Mouse (Mus musculus) embryonic facial prominence, embryonic 15.5 days (tissue): Measurements from ENCODE around the gene Gm47841. TPM values are rescaled to one million over a fixed set of nuclear protein-coding genes. Genes with fewer than 3 reads are reported as not detected.
A peak's percentile ranks its signal among the peaks of the same experiment; 100 is the strongest.

Experiments
- ATAC-seq: fragments of 200-750 bp; cut with Nextera tagmentation; 2 replicates; pipeline ENCODE4 v1.8.0; 2017; ENCODE audit warnings: low read depth, moderate TSS enrichment; ENCODE audit not compliant: insufficient number of reproducible peaks, low FRiP score, low TSS enrichment
- H3K27ac ChIP-seq: fragments of 300-500 bp; sonication (generic); replicated peaks from 2 replicates; pipeline ENCODE4 v1.5.1; 2015; ENCODE audit warnings: mild to moderate bottlenecking, inconsistent platforms
- H3K27me3 ChIP-seq: fragments of 300-500 bp; sonication (generic); 2 replicates; pipeline ENCODE4 v1.6.1; 2015; ENCODE audit warnings: inconsistent platforms
- H3K36me3 ChIP-seq: fragments of 300-500 bp; sonication (generic); 2 replicates; pipeline ENCODE4 v1.6.1; 2015; ENCODE audit warnings: mild to moderate bottlenecking, inconsistent platforms
- H3K4me1 ChIP-seq: fragments of 300-500 bp; sonication (generic); 2 replicates; pipeline ENCODE4 v1.6.1; 2015; ENCODE audit warnings: inconsistent platforms
- H3K4me2 ChIP-seq: fragments of 300-500 bp; sonication (generic); replicated peaks from 2 replicates; pipeline ENCODE4 v1.6.1; 2015; ENCODE audit warnings: mild to moderate bottlenecking, inconsistent platforms
- H3K4me3 ChIP-seq: fragments of 300-500 bp; sonication (generic); replicated peaks from 2 replicates; pipeline ENCODE4 v1.5.1; 2015; ENCODE audit warnings: mild to moderate bottlenecking, inconsistent platforms
- H3K9ac ChIP-seq: fragments of 300-500 bp; sonication (generic); 2 replicates; pipeline ENCODE4 v1.6.1; 2015; ENCODE audit warnings: inconsistent platforms
- H3K9me3 ChIP-seq: fragments of 300-500 bp; sonication (generic); replicated peaks from 2 replicates; pipeline ENCODE4 v1.6.1; 2016; ENCODE audit warnings: inconsistent platforms
- WGBS: fragments of 180-500 bp; shearing (Covaris S2); methylation state at CpG from one replicate; pipeline ENCODE4 v1.1.7; 2015; 5-methylcytosine and 5-hydroxymethylcytosine counted together
- polyA plus RNA-seq: library from polyadenylated mRNA; unstranded; fragments of >200 nt; fragmentation: Nextera tagmentation; extraction: Ambion mirVana; gene quantifications from 2 replicates; pipeline ENCODE4 v1.2.1, GENCODE M21; 2015

Gm47841 gene
- polyA plus RNA-seq, 1 experiment from 2014 or later: not detected

GRCm38 (mm10) chr15:101054541-101054940 lies 7.3 kb upstream of the Gm47841 start:
- Histone ChIP-seq H3K4me2 (no peak overlapping the region), H3K4me1 (peaks cover 21% of the 10 kb centered on the region), H3K4me3 (no peak overlapping the region), H3K9ac (no peak overlapping the region), H3K9me3 (no peaks in the 10 kb centered on the region), H3K27me3 (peaks cover 57% of the 10 kb centered on the region), H3K36me3 (0 out of 2 replicates have a peak, but pooled peaks cover 4% of the 10 kb centered on the region), H3K27ac (no peak overlapping the region)
- WGBS: 81% methylated on average over 10 of the region's 10 CpGs
- no peak for ATAC-seq

- H3K27me3 ChIP-seq: peaks cover 57% of the 10 kb centered on the region
- peaks cover 18% of the 10 kb centered on the region for H3K4me1 ChIP-seq
- H3K27ac ChIP-seq: no peak overlapping the region
- H3K4me2 ChIP-seq: peak overlapping the region; percentile 76
- no peak for ATAC-seq
- no peaks in the 10 kb centered on the region for H3K9me3 ChIP-seq
- 0 out of 2 replicates have a peak, but pooled peaks cover 4% of the 10 kb centered on the region for H3K36me3 ChIP-seq
- H3K4me3 ChIP-seq: peak overlapping the region; percentile 46
- H3K9ac ChIP-seq: peak overlapping the region; percentile 18
- 18% methylated on average over 59 of the region's 65 CpGs for WGBS
Observed at GRCm38 (mm10) chr15:101053832-101054459, 6.7 kb upstream of the Gm47841 start.

GRCm38 (mm10) chr15:101052560-101053501 lies 5.6 kb upstream of the Gm47841 start:
- Histone ChIP-seq H3K4me3 (peak overlapping the region; percentile 46), H3K36me3 (0 out of 2 replicates have a peak, but pooled peaks cover 4% of the 10 kb centered on the region), H3K9me3 (no peaks in the 10 kb centered on the region), H3K27me3 (peaks cover 66% of the 10 kb centered on the region), H3K4me2 (peak overlapping the region; percentile 76), H3K4me1 (peaks cover 18% of the 10 kb centered on the region), H3K27ac (no peak overlapping the region), H3K9ac (peak overlapping the region; percentile 18)
- no peak for ATAC-seq
- 22% methylated on average over 108 of the region's 120 CpGs for WGBS

GRCm38 (mm10) chr15:101051869-101052268 lies 4.7 kb upstream of the Gm47841 start:
- no peak overlapping the region for H3K4me3 ChIP-seq
- peaks cover 76% of the 10 kb centered on the region for H3K27me3 ChIP-seq
- 80% methylated on average over 10 of the region's 10 CpGs for WGBS
- 0 out of 2 replicates have a peak, but pooled peaks cover 4% of the 10 kb centered on the region for H3K36me3 ChIP-seq
- no peak overlapping the region for H3K4me2 ChIP-seq
- peaks cover 25% of the 10 kb centered on the region for H3K4me1 ChIP-seq
- ATAC-seq: no peak
- no peak overlapping the region for H3K9ac ChIP-seq
- no peaks in the 10 kb centered on the region for H3K9me3 ChIP-seq
- H3K27ac ChIP-seq: no peak overlapping the region

- H3K36me3 ChIP-seq: 0 out of 2 replicates have a peak, but pooled peaks cover 4% of the 10 kb centered on the region
- WGBS: 40% methylated on average over 5 of the region's 5 CpGs
- H3K4me1 ChIP-seq: peaks cover 26% of the 10 kb centered on the region
- no peak for ATAC-seq
- H3K9ac ChIP-seq: no peak overlapping the region
- no peak overlapping the region for H3K4me3 ChIP-seq
- H3K4me2 ChIP-seq: no peak overlapping the region
- H3K9me3 ChIP-seq: no peaks in the 10 kb centered on the region
- peaks cover 79% of the 10 kb centered on the region for H3K27me3 ChIP-seq
- H3K27ac ChIP-seq: no peak overlapping the region
Observed at GRCm38 (mm10) chr15:101048338-101048896, 1.2 kb upstream of the Gm47841 start.

- H3K36me3 ChIP-seq: 0 out of 2 replicates have a peak, but pooled peaks cover 4% of the 10 kb centered on the region
- peak overlapping the region; percentile 24 for H3K9ac ChIP-seq
- H3K27ac ChIP-seq: no peak overlapping the region
- peak; percentile 30 for ATAC-seq
- H3K4me3 ChIP-seq: peak overlapping the region; percentile 52
- WGBS: 1% methylated on average over 59 of the region's 77 CpGs
- peaks cover 71% of the 10 kb centered on the region for H3K27me3 ChIP-seq
- H3K4me1 ChIP-seq: peaks cover 17% of the 10 kb centered on the region
- peak overlapping the region; percentile 100 for H3K4me2 ChIP-seq
- no peaks in the 10 kb centered on the region for H3K9me3 ChIP-seq
Observed at GRCm38 (mm10) chr15:101046527-101047193, 537 bp downstream of the Gm47841 start.

- Histone ChIP-seq H3K9me3 (no peaks in the 10 kb centered on the region), H3K27me3 (peaks cover 69% of the 10 kb centered on the region), H3K4me3 (peak overlapping the region; percentile 52), H3K4me2 (peak overlapping the region; percentile 100), H3K9ac (peak overlapping the region; percentile 24), H3K36me3 (0 out of 2 replicates have a peak, but pooled peaks cover 4% of the 10 kb centered on the region), H3K4me1 (peaks cover 17% of the 10 kb centered on the region), H3K27ac (no peak overlapping the region)
- 3% methylated on average over 38 of the region's 43 CpGs for WGBS
- peak; percentile 7; the same call in 1 of the 2 replicates for ATAC-seq
Observed at GRCm38 (mm10) chr15:101046039-101046526, 1.1 kb downstream of the Gm47841 start.

- WGBS: 31% methylated on average over 6 of the region's 6 CpGs
- Histone ChIP-seq H3K4me1 (peaks cover 17% of the 10 kb centered on the region), H3K9me3 (no peaks in the 10 kb centered on the region), H3K4me2 (no peak overlapping the region), H3K27me3 (peaks cover 74% of the 10 kb centered on the region), H3K27ac (no peak overlapping the region), H3K9ac (no peak overlapping the region), H3K4me3 (no peak overlapping the region), H3K36me3 (no peaks in the 10 kb centered on the region)
- ATAC-seq: no peak
Observed at GRCm38 (mm10) chr15:101044531-101044930, 2.7 kb downstream of the Gm47841 start.

GRCm38 (mm10) chr15:101042613-101043012 lies 4.6 kb downstream of the Gm47841 start:
- H3K9ac ChIP-seq: no peak overlapping the region
- no peaks in the 10 kb centered on the region for H3K36me3 ChIP-seq
- peaks cover 17% of the 10 kb centered on the region for H3K4me1 ChIP-seq
- no peak overlapping the region for H3K27ac ChIP-seq
- no peak for ATAC-seq
- H3K9me3 ChIP-seq: no peaks in the 10 kb centered on the region
- peaks cover 67% of the 10 kb centered on the region for H3K27me3 ChIP-seq
- WGBS: 30% methylated on average over 6 of the region's 6 CpGs
- H3K4me3 ChIP-seq: no peak overlapping the region
- H3K4me2 ChIP-seq: no peak overlapping the region

- no peak overlapping the region for H3K4me2 ChIP-seq
- no peak for ATAC-seq
- H3K36me3 ChIP-seq: no peaks in the 10 kb centered on the region
- whole genome bisulfite sequencing: 80% methylated on average over 6 of the region's 6 CpGs
- H3K4me3 ChIP-seq: no peak overlapping the region
- H3K4me1 ChIP-seq: peaks cover 12% of the 10 kb centered on the region
- peaks cover 61% of the 10 kb centered on the region for H3K27me3 ChIP-seq
- H3K9me3 ChIP-seq: no peaks in the 10 kb centered on the region
- H3K27ac ChIP-seq: no peak overlapping the region
- no peak overlapping the region for H3K9ac ChIP-seq
Observed at GRCm38 (mm10) chr15:101041966-101042365, 5.2 kb downstream of the Gm47841 start.
